Mouse (Mus musculus): ENCODE data around the gene Tuba1c. TPM values are rescaled to one million over a fixed set of nuclear protein-coding genes. Genes with fewer than 3 reads are reported as not detected.

The Tuba1c gene
- total RNA-seq, 2 experiments from 2014 or later = 14.3 to 21.0 TPM

DNA sequence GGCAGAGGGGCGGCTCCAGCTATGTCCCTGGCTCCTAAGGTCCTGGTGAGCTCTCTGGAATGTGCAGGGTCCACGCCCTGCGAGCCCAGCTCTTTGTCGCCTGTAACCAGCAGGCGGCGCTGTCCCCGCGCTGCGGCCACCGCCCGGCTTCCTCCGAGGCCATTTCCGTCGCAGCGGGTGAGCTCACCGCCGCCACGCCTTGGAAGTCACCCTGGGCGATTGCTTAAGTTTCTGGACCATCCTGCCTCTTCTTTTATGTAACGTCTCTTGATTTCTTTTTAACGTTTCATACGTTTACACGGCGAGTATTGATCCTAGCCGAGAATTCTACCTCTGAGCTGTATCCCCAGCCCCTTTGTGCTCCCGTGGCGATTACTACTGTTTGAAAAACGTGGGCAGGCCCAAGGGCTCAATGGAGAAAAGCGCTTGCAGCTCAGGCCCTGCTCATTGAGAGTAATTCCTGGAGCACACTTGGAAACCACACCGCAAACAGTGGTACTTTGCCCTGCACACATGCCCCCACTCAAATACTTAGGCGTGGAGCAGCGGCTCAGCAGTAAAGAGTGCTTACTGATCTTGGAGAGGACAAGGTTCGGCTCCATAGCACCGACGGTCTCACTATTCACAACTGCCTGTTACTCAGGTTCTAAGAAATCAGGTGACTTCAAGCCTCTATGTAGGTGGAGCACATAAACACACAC, 36.4 kb upstream of the Tuba1c start:
- peak; percentile 95 for DNase-seq
- intact Hi-C loops (cut with DNase I; ENCODE audit: low total_unique reads) = loop anchor here (5.0 to 10.0 kb wide), 2 partner anchors 121 to 1638 kb away; partner anchors contain the start of gene Kmt2d

DNA sequence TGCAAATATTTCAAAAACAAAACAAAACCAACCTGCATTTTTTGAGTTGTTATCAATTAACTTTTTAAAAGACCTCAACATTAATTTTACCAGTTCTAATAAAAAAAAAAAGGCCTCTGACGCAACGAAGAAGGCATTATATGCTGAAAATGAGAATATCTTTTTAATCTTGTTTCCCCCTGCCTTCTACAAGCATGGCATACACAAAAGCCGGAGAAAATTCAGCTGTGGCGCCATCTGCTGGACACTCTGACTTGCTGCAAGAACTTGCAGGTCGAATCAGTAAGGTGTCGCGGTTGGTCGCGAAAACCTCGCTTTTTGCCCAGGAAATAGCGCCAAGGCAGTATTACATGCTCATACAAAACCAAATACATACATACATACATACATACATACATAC, 35.8 kb upstream of the Tuba1c start:
- peak; percentile 88 for DNase-seq
- intact Hi-C loops (cut with DNase I; ENCODE audit: low total_unique reads) = loop anchor here (5.0 to 10.0 kb wide), 2 partner anchors 122 to 1639 kb away; partner anchors contain the start of gene Kmt2d

DNA sequence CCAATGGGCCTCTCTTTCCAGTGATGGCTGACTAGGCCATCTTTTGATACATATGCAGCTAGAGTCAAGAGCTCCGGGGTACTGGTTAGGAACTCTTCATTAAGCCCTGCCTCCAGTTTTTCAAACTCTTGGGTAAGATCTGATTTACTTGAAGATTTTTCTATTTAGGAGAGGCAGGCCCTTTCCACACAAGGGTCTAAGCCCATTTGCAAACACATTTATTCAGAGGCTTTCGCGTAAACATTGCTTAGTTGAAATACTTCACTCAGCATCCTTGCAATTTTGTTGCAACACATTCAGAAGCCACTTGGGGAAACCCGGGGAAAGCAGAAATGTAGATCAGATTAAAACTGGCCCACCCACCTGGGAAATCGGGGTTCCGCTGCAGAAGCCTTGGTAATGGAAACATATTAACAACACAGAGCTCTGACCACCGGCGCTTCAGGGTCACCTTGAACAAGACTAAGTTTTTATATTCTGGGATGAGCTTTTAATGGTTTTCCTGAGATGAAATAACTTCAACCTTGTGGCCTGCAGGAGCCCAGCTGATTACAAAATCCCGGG, 34.7 kb upstream of the Tuba1c start:
- intact Hi-C loops (cut with DNase I; ENCODE audit: low total_unique reads) = loop anchor here (5.0 to 10.0 kb wide), 4 partner anchors 53 to 1640 kb away; partner anchors contain the start of genes Kmt2d and Rhebl1
- no peak for DNase-seq

DNA sequence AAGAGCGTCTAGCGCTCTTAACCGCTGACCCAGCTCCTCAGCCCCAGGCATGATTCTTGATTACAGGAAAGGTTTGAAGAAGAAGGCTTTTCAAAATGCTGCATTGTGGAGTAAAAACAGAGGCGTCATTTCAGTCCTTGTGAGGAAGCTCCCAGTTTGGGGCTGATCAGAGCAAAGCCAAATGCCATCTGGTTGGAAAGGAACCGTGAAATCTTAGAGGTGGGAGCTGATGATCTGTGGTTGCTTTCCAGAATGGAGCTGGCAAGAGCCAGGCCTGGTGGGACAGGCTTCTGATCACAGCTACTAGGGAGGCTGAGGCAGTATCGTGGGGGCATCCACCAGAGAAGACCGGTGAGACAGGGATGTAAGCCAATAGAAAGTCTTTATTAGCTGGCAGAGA, 32.9 kb upstream of the Tuba1c start:
- no peak for DNase-seq
- intact Hi-C loops (cut with DNase I; ENCODE audit: low total_unique reads) = loop anchor here (5.0 to 10.0 kb wide), 3 partner anchors 55 to 1642 kb away; partner anchors contain the start of gene Rhebl1

DNA sequence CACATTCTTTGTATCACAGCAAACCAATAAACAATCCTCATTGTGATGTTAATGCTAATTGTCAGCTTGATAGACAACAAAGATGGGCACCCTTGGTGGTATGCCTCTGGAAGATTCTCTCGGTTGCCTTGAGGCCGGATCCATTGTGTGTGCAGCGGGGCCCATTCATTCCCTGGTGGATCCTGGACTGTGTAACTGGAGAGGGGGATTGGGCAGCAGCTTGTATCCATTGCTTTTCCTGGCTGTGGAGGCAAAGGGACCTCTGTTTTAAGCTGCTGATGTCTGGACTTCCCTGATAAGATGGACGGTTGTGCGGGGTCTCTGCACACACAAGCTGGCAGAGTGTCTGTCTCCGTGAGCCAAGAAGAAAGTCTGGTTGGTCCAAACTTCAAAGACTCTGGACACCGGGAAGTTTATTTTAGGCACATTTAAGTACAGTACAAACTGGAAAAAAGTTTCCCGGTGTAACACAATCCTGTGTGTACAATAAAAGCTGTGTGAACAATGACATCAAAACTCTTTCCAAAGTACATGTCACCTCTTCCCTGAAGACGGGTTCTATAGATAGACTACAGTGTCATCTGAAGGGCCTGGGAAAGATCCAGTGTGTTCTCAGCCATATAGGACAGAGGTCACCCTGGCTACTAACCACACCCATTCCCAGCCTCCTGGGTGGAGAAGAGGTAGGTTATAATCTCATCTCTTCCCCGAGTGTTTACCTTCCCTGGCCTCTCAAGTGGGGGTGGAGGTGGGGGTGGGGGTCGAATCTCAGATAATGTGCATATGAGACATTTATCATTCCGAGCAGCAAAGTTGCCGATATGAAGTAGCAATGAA, 31.5 kb upstream of the Tuba1c start:
- DNase-seq = no peak
- intact Hi-C loops (cut with DNase I; ENCODE audit: low total_unique reads) = loop anchor here (5.0 to 10.0 kb wide), 3 partner anchors 56 to 1643 kb away; partner anchors contain the start of gene Rhebl1

GRCm38 (mm10) chr15:98998775-98999157, 30.9 kb upstream of the Tuba1c start:
- DNase-seq = no peak
- intact Hi-C loops (cut with DNase I; ENCODE audit: low total_unique reads) = loop anchor here (5.0 to 10.0 kb wide), 3 partner anchors 56 to 1644 kb away; partner anchors contain the start of gene Rhebl1

DNA sequence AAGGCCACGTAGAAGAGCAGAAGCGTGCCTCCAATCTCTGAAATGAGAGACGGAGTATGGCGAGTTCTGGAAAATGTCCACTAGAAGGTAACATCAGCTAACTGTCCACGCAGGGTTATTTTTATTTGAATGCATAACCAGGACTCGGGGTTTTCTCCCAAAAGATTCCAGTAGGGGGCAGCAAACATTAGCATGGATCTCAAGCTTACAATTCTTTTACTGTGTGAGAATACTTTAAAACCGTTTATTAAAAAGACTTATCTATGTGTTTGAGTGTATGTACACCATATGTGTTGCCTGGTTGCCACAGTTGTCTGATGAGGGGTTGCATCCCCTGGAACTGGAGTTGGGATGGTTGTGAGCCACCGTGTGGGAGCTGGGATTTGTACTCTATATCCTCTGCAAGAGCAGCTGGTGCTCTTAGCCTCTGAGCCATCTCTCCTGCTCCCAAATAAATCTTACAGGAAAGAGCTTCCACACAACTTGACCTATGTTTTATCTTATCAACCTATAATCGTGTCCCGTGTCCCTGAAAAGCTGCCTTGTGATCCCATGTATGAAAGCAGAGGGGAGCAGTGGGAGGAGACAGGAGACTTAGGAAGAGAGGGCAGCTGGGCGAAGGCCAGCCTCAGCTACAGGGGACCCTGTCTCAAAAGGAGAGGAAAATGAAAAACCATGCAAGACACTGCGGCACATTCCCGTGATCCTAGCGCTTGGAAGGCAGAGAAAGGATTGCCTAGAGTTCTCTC, 29.0 kb upstream of the Tuba1c start:
- intact Hi-C loops (cut with DNase I; ENCODE audit: low total_unique reads) = no loop called here
- DNase-seq = peak; percentile 45

DNA sequence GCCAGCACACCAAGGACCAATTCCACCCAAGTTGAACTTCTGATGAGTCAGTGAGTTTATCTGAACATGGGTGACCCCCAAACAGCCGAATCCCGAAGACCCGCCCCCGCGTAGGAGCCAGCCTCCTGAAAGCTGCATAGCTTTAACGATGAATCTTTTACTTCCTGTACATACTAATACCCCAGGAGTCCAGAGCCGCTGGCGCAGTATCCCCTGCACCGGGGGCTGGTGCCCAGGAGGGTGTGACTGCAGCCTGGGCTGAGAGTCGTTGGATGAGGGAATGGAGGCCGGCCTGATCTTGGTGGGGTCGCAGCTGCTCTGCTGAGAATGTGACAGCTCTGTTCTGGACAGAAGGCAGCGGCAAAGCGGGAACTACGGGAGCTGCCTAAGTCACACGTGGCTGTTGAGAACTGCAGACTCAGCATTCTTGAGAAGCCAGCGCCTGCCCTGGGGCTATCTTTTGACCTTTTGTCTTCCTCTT, 28.2 kb upstream of the Tuba1c start:
- intact Hi-C loops (cut with DNase I; ENCODE audit: low total_unique reads) = no loop called here
- DNase-seq = peak; percentile 32

DNA sequence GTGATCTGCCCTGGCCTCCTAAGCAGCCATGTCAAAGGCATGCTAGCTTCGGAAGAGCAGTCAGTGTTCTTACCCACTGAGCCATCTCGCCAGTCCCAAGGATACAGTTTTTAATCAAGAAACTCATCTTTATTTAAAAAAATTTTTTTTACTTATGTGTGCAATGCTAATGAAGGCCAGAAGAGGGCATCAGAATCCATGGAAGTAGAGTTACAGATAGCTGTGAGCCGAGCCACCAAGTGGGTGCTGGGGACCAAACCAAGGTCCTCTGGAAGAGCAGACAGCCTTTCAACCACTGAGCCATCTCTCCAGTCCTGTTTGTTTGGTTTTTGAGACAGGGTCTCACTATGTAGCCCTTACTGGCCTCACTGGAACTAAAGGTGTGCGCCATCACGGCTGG, 26.1 kb upstream of the Tuba1c start:
- no peak for DNase-seq
- intact Hi-C loops (cut with DNase I; ENCODE audit: low total_unique reads) = no loop called here

DNA sequence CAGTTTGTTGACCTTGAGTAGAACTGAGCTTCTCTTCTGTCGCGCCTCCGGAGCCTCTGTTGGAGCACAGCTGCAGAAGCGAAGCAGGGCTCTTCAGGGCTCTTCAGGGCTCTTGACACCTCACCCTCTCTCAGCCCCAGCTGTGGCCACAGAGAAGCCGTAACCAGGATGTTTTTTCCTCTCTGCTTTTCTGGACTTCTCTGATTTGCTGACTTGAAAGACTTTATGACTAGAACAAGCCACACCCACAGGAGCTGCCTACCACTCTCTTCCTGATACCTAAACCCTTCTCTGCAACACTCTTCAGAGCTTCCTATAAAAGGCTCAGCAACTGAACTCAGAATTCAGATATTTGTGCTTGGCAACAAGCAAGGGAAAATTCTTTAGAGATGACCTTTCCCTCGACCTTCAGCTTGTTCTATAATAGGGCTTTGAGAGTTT, 20.9 kb upstream of the Tuba1c start:
- intact Hi-C loops (cut with DNase I; ENCODE audit: low total_unique reads) = no loop called here
- no peak for DNase-seq

DNA sequence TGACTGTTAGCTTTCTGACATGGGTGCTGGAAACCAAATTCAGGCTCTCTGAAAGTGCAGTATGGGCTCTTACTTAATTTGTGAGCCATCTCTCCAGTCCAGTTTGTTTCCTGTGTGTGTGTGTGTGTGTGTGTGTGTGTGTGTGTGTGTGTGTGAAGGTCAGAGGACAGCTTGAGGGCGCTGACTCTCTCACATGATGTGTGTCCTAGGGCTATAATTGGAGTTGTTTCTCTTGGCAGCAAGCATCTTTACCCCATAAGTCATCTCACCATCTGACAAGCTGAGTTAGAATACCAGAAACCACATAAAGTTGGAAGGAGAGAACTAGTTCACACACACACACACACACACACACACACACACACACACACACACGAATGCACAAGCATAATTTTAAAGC, 18.8 kb upstream of the Tuba1c start:
- intact Hi-C loops (cut with DNase I; ENCODE audit: low total_unique reads) = no loop called here
- no peak for DNase-seq

GRCm38 (mm10) chr15:99011946-99012345, 17.7 kb upstream of the Tuba1c start:
- DNase-seq = no peak
- intact Hi-C loops (cut with DNase I; ENCODE audit: low total_unique reads) = no loop called here

DNA sequence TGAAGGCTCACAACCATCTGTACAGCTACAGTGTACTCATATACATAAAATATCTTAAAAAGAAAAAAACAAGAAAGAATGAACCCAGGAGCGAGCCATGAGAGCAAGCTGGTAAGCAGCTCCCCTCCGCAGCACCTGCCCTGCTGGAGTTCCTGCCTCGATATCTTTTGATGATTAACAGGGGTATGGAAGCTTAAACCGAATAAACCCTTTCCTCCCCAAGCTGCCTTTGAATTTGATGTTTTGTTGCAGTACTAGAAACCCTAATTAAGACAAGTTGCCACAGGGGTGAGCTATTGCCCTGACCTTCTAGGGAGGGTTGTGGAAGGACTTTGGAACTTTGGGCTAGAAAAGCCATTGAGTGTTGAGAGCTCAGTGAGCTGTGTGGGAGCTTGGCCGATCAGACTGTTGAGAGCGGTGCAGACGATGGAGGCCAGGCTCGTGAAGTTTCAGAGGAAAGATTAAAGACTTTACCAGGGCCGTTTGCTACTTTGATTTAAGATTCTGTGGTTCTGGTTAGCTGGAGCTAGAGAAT, 15.1 kb upstream of the Tuba1c start:
- DNase-seq = no peak
- intact Hi-C loops (cut with DNase I; ENCODE audit: low total_unique reads) = no loop called here

- intact Hi-C loops (cut with DNase I; ENCODE audit: low total_unique reads) = no loop called here
These were observed 12.3 kb upstream of the Tuba1c start for GRCm38 (mm10) chr15:99017355-99017761.

GRCm38 (mm10) chr15:99017986-99018385, 11.7 kb upstream of the Tuba1c start:
- no peak for DNase-seq

More at GRCm38 (mm10) chr15:99017355-99017761, 12.3 kb upstream of the Tuba1c start:
- no peak for DNase-seq

GRCm38 (mm10) chr15:99018630-99019029, 11.1 kb upstream of the Tuba1c start:
- intact Hi-C loops (cut with DNase I; ENCODE audit: low total_unique reads) = no loop called here
- DNase-seq = no peak

More at GRCm38 (mm10) chr15:99017986-99018385, 11.7 kb upstream of the Tuba1c start:
- intact Hi-C loops (cut with DNase I; ENCODE audit: low total_unique reads) = no loop called here

DNA sequence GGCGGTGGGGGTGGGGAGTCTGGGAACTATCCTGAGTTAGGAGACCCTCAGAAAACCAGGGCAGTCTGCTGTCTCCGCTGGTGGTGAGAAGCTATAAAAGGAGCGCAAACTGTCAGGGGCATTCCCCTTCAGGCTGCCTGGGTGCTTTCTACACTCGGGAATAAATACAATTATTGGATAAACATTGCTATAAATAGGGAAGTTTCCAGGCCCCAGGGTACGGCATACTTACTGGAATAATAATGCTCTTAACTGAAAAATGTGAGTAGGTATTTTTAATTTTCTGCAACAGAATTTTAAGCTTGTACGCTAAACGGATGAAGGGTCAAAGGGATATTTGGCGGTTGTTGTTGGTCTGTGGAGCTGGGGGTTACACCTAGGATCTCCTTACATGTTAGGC, 10.3 kb upstream of the Tuba1c start:
- intact Hi-C loops (cut with DNase I; ENCODE audit: low total_unique reads) = no loop called here
- no peak for DNase-seq

DNA sequence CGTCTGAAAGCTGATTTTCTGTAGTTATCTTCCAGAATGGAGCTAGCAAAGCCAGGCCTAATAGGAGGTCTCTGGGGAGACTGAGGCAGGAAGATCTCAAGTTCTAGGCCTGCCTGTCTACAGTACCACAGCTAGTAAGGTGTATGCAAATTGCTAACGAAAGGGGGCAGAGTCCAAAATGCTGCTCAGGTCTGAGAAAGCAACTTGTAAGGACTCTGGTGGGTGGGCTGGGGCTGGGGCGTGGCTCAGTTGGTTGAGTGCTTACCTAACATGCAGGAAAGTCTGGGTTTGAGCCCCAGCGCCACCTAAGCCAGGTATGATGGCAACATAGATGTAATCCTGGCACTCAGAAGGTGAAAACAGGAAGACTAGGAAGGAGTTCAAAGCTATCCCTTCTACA, 9.5 kb upstream of the Tuba1c start:
- DNase-seq = no peak
- intact Hi-C loops (cut with DNase I; ENCODE audit: low total_unique reads) = no loop called here

DNA sequence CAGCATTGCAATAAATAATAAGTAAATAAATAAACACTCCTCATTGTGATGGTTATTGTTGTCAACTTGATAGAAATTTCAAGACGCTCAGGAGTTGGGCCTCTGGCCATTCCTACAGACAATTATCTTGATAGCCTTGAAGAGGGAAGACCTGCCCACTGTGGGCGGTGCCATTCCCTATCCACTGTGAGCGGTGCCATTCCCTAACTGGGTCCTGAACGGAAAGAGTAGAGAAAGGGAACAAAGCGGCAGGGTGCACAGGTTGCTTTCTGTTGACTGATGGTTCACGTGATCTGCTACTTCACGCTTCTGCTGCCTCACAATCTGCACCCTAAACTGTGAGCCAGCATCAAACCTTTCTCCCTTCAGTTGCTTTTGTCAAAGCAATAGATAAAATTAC, 8.4 kb upstream of the Tuba1c start:
- intact Hi-C loops (cut with DNase I; ENCODE audit: low total_unique reads) = no loop called here
- DNase-seq = no peak

All from gastrocnemius, postnatal 14 days (tissue).